Mouse (Mus musculus): Measurements from ENCODE around the gene Lipc. TPM values are rescaled to one million over a fixed set of nuclear protein-coding genes. Genes with fewer than 3 reads are reported as not detected.

The Lipc gene
- polyA plus RNA-seq, 1 experiment from 2014 or later = 0.38 TPM

GRCm38 (mm10) chr9:70962781-70963455, 10.9 kb upstream of the Lipc start:
- Histone ChIP-seq H3K27ac (ENCODE audit: low read depth, low read length) (no peak overlapping the region), H3K4me3 (ENCODE audit: low read depth, low read length) (no peak overlapping the region), H3K9me3 (replicated peaks; ENCODE audit: control insufficient read depth, low read length) (no peaks in the 10 kb centered on the region), H3K36me3 (ENCODE audit: control insufficient read depth, insufficient read depth, low read length) (no peaks in the 10 kb centered on the region), H3K27me3 (replicated peaks; ENCODE audit: control insufficient read depth, insufficient read depth, low read length) (no peaks in the 10 kb centered on the region), H3K4me2 (ENCODE audit: low read length) (no peak overlapping the region), H3K9ac (ENCODE audit: low read length) (no peak overlapping the region), H3K4me1 (ENCODE audit: control insufficient read depth, insufficient read depth, low read length) (no peaks in the 10 kb centered on the region)
- DNase-seq (ENCODE audit: low spot score) = no peak
- WGBS = 90% methylated on average over 2 of the region's 2 CpGs
- ATAC-seq = no peak

- DNase-seq (ENCODE audit: low spot score) = no peak
- ATAC-seq = no peak
- no peak overlapping the region for H3K27ac ChIP-seq (ENCODE audit: low read depth, low read length)
- H3K4me2 ChIP-seq (ENCODE audit: low read length) = no peak overlapping the region
- no peaks in the 10 kb centered on the region for H3K9me3 ChIP-seq (replicated peaks; ENCODE audit: control insufficient read depth, low read length)
- no peaks in the 10 kb centered on the region for H3K36me3 ChIP-seq (ENCODE audit: control insufficient read depth, insufficient read depth, low read length)
- no peak overlapping the region for H3K9ac ChIP-seq (ENCODE audit: low read length)
- no peaks in the 10 kb centered on the region for H3K27me3 ChIP-seq (replicated peaks; ENCODE audit: control insufficient read depth, insufficient read depth, low read length)
- H3K4me3 ChIP-seq (ENCODE audit: low read depth, low read length) = no peak overlapping the region
- H3K4me1 ChIP-seq (ENCODE audit: control insufficient read depth, insufficient read depth, low read length) = no peaks in the 10 kb centered on the region
- 94% methylated on average over 5 of the region's 5 CpGs for WGBS
Measured at GRCm38 (mm10) chr9:70960301-70960700, 8.3 kb upstream of the Lipc start.

- Histone ChIP-seq H3K9me3 (replicated peaks; ENCODE audit: control insufficient read depth, low read length) (no peaks in the 10 kb centered on the region), H3K27me3 (replicated peaks; ENCODE audit: control insufficient read depth, insufficient read depth, low read length) (no peaks in the 10 kb centered on the region), H3K9ac (ENCODE audit: low read length) (no peak overlapping the region), H3K4me3 (ENCODE audit: low read depth, low read length) (no peak overlapping the region), H3K36me3 (ENCODE audit: control insufficient read depth, insufficient read depth, low read length) (no peaks in the 10 kb centered on the region), H3K4me1 (ENCODE audit: control insufficient read depth, insufficient read depth, low read length) (no peaks in the 10 kb centered on the region), H3K4me2 (ENCODE audit: low read length) (no peak overlapping the region), H3K27ac (ENCODE audit: low read depth, low read length) (no peak overlapping the region)
- 92% methylated on average over 5 of the region's 5 CpGs for WGBS
- DNase-seq (ENCODE audit: low spot score) (no peak), ATAC-seq (no peak)
Measured at GRCm38 (mm10) chr9:70959866-70960265, 7.8 kb upstream of the Lipc start.

GRCm38 (mm10) chr9:70959447-70959846, 7.4 kb upstream of the Lipc start:
- Histone ChIP-seq H3K36me3 (ENCODE audit: control insufficient read depth, insufficient read depth, low read length) (no peaks in the 10 kb centered on the region), H3K4me3 (ENCODE audit: low read depth, low read length) (no peak overlapping the region), H3K27me3 (replicated peaks; ENCODE audit: control insufficient read depth, insufficient read depth, low read length) (no peaks in the 10 kb centered on the region), H3K27ac (ENCODE audit: low read depth, low read length) (no peak overlapping the region), H3K9ac (ENCODE audit: low read length) (no peak overlapping the region), H3K4me2 (ENCODE audit: low read length) (no peak overlapping the region), H3K9me3 (replicated peaks; ENCODE audit: control insufficient read depth, low read length) (no peaks in the 10 kb centered on the region), H3K4me1 (ENCODE audit: control insufficient read depth, insufficient read depth, low read length) (no peaks in the 10 kb centered on the region)
- ATAC-seq (no peak), DNase-seq (ENCODE audit: low spot score) (no peak)
- 92% methylated on average over 3 of the region's 3 CpGs for WGBS

GRCm38 (mm10) chr9:70958381-70958780, 6.4 kb upstream of the Lipc start:
- no peak for DNase-seq (ENCODE audit: low spot score)
- no peak for ATAC-seq
- Histone ChIP-seq H3K4me3 (ENCODE audit: low read depth, low read length) (no peak overlapping the region), H3K4me1 (ENCODE audit: control insufficient read depth, insufficient read depth, low read length) (no peaks in the 10 kb centered on the region), H3K36me3 (ENCODE audit: control insufficient read depth, insufficient read depth, low read length) (no peaks in the 10 kb centered on the region), H3K27me3 (replicated peaks; ENCODE audit: control insufficient read depth, insufficient read depth, low read length) (no peaks in the 10 kb centered on the region), H3K27ac (ENCODE audit: low read depth, low read length) (no peak overlapping the region), H3K9me3 (replicated peaks; ENCODE audit: control insufficient read depth, low read length) (no peaks in the 10 kb centered on the region), H3K9ac (ENCODE audit: low read length) (no peak overlapping the region), H3K4me2 (ENCODE audit: low read length) (no peak overlapping the region)
- WGBS = 87% methylated on average over 5 of the region's 5 CpGs

GRCm38 (mm10) chr9:70957717-70958116, 5.7 kb upstream of the Lipc start:
- Histone ChIP-seq H3K27me3 (replicated peaks; ENCODE audit: control insufficient read depth, insufficient read depth, low read length) (no peaks in the 10 kb centered on the region), H3K9me3 (replicated peaks; ENCODE audit: control insufficient read depth, low read length) (no peaks in the 10 kb centered on the region), H3K4me1 (ENCODE audit: control insufficient read depth, insufficient read depth, low read length) (no peaks in the 10 kb centered on the region), H3K9ac (ENCODE audit: low read length) (no peak overlapping the region), H3K27ac (ENCODE audit: low read depth, low read length) (no peak overlapping the region), H3K4me2 (ENCODE audit: low read length) (no peak overlapping the region), H3K36me3 (ENCODE audit: control insufficient read depth, insufficient read depth, low read length) (no peaks in the 10 kb centered on the region), H3K4me3 (ENCODE audit: low read depth, low read length) (no peak overlapping the region)
- DNase-seq (ENCODE audit: low spot score) = no peak
- 71% methylated on average over 3 of the region's 3 CpGs for WGBS
- ATAC-seq = no peak

- H3K27me3 ChIP-seq (replicated peaks; ENCODE audit: control insufficient read depth, insufficient read depth, low read length) = no peaks in the 10 kb centered on the region
- no peak overlapping the region for H3K27ac ChIP-seq (ENCODE audit: low read depth, low read length)
- H3K4me2 ChIP-seq (ENCODE audit: low read length) = no peak overlapping the region
- DNase-seq (ENCODE audit: low spot score) (no peak), ATAC-seq (no peak)
- H3K36me3 ChIP-seq (ENCODE audit: control insufficient read depth, insufficient read depth, low read length) = no peaks in the 10 kb centered on the region
- no peak overlapping the region for H3K9ac ChIP-seq (ENCODE audit: low read length)
- WGBS = 80% methylated on average over 3 of the region's 3 CpGs
- H3K4me3 ChIP-seq (ENCODE audit: low read depth, low read length) = no peak overlapping the region
- no peaks in the 10 kb centered on the region for H3K9me3 ChIP-seq (replicated peaks; ENCODE audit: control insufficient read depth, low read length)
- H3K4me1 ChIP-seq (ENCODE audit: control insufficient read depth, insufficient read depth, low read length) = no peaks in the 10 kb centered on the region
Measured at GRCm38 (mm10) chr9:70954226-70954625, 2.2 kb upstream of the Lipc start.

- Histone ChIP-seq H3K9me3 (replicated peaks; ENCODE audit: control insufficient read depth, low read length) (no peaks in the 10 kb centered on the region), H3K4me1 (ENCODE audit: control insufficient read depth, insufficient read depth, low read length) (no peaks in the 10 kb centered on the region), H3K27me3 (replicated peaks; ENCODE audit: control insufficient read depth, insufficient read depth, low read length) (no peaks in the 10 kb centered on the region), H3K4me3 (ENCODE audit: low read depth, low read length) (no peak overlapping the region), H3K36me3 (ENCODE audit: control insufficient read depth, insufficient read depth, low read length) (no peaks in the 10 kb centered on the region), H3K27ac (ENCODE audit: low read depth, low read length) (no peak overlapping the region), H3K4me2 (ENCODE audit: low read length) (no peak overlapping the region), H3K9ac (ENCODE audit: low read length) (no peak overlapping the region)
- 84% methylated on average over 8 of the region's 8 CpGs for WGBS
- ATAC-seq (no peak), DNase-seq (ENCODE audit: low spot score) (no peak)
Measured at GRCm38 (mm10) chr9:70949336-70949735, 2.7 kb downstream of the Lipc start.

GRCm38 (mm10) chr9:70947312-70947711, 4.7 kb downstream of the Lipc start:
- no peak for DNase-seq (ENCODE audit: low spot score)
- no peak overlapping the region for H3K9ac ChIP-seq (ENCODE audit: low read length)

More at GRCm38 (mm10) chr9:70947312-70947711, 4.7 kb downstream of the Lipc start:
- ATAC-seq = no peak
- 83% methylated on average over 5 of the region's 5 CpGs for WGBS
- Histone ChIP-seq H3K4me3 (ENCODE audit: low read depth, low read length) (no peak overlapping the region), H3K27me3 (replicated peaks; ENCODE audit: control insufficient read depth, insufficient read depth, low read length) (no peaks in the 10 kb centered on the region), H3K27ac (ENCODE audit: low read depth, low read length) (no peak overlapping the region), H3K36me3 (ENCODE audit: control insufficient read depth, insufficient read depth, low read length) (no peaks in the 10 kb centered on the region), H3K9me3 (replicated peaks; ENCODE audit: control insufficient read depth, low read length) (no peaks in the 10 kb centered on the region), H3K4me1 (ENCODE audit: control insufficient read depth, insufficient read depth, low read length) (no peaks in the 10 kb centered on the region), H3K4me2 (ENCODE audit: low read length) (no peak overlapping the region)
